Mouse (Mus musculus) frontal cortex, postnatal 36 days (tissue): Measurements from ENCODE around the gene Chchd5.

ENCODE experiments used
- DNase-seq, 2 experiments: peaks; one replicate each; pipeline ENCODE4 v3.0.0; 2022; ENCODE audit warnings: low spot score in 2 of 2

The Chchd5 gene

GRCm38 (mm10) chr2:129152751-129153150 is 23.3 kb downstream of the Chchd5 start:
- no peak for DNase-seq

GRCm38 (mm10) chr2:129164815-129165214 is 35.3 kb downstream of the Chchd5 start:
- DNase-seq, result no peak

DNA sequence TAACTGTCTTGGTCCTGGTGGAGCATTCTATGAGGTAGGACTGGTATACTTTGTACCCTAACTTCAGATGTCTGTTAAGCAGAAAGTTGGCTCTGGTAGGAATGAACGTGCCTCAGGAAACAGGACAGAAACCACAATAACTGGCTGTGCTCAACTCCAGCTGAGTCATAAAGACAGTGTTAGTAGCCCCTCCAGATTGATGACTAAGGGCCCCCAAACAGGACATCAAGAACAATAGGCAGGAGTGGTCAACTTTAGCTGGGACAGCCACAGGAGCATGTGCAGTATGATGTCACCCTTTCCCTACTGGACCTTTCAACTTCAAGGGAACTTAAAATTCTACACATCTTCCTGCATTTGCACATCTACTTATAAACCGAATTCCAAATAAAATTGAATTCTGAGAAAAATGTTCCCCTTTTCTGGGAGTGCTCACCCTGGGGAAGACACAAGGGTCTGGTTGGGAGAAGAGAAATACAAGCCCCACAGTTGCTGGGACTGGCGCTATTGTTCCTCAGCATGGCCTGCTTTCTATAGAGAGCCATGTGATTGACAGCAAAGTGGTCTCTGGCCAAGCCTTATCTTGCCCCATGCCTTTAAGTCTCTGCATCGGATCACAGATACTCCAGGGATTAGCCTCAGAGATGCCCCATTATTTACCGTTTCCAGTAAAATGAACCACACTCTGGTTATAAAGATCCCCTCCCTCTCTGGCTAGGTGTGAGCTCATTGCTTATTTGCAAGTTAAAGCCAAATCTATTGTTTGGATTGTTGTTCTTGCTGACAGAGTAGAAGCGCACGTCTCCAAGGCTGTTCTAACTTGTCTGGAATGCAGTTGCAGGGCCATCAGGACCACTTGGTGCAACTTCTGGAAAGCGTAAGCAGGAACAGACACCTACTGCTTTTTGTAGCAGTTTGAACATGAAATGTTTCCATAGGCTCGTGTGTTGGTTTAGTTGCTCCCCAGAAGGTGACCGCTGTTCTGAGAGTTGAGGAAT is 37.3 kb downstream of the Chchd5 start:
- DNase-seq, result no peak

- DNase-seq, result no peak
Observed at GRCm38 (mm10) chr2:129173386-129173785, 43.9 kb downstream of the Chchd5 start.

- peak; percentile 44 to 67 for DNase-seq
Observed at GRCm38 (mm10) chr2:129174474-129174873, 45.0 kb downstream of the Chchd5 start.

DNA sequence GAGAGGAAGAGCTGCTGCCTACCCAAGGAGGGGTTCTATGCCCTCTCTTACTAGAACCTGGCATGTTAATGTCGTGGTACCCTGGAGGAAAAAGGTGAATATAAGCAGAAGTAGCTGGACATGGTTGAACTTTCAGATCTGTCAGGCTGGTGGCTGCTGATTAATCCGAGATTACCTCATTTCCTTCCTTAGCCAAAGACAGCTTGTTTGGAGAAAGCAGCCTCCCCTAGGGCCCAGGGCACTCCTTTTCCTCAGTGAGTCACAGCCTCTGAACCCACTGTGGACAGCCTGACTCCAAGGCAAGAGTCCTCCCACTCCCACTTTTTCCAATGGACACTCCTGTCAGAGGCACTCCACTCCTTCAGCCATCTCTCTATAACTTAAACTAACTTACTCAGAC is 46.1 kb downstream of the Chchd5 start:
- no peak for DNase-seq

DNA sequence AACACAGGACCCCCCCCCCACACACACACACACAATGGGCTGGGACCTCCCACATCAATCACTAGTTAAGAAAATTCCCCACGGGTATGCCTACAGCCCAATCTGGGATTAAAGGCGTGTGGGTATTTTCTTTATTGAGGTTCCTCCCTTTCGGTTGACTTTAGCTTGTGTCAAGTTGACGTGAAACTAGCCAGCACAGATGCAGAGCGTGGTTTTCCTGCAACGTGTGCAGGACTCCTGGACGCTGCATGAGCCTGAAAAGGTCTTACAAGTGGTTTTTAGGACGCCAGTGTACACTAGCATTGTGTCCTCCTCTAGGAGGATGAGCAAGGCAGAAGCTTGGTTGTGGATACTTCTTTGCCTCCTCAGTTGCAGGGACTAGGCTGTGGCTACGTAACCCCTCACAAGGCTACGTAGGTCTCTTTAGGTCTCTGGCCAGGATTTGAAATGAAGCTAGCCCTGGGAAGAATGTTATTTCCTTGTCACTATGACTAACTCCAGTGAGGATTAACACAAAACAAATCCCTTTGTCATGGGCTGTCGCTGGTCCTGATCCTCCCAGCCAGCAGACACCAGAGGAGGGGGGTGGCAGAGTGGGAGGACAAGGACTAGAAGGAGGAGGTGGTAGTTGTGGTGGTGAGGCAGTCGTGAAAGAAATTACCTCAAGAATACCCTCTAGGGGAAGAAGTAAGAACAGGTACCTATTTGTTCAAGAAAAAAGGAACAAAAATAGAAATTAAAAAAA is 47.3 kb downstream of the Chchd5 start:
- no peak for DNase-seq

DNA sequence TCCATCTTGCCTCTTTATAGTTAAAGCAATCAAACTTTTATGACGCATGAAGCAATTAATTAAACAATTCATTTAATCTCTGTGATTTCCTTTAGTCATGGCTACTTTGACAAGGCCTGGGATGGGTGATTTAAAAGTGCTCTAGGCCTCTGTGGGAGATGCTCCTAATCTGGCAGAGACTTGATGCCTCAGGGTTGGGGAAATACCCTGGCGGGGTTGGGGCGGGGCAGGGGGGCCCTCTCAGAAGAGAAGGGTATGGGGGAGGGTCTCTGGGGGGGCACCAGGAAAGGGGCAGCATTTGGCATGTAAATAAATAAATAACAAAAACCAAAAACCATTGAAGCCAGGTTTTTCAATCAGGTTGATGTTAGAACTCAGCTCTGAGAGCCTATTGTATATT is 48.2 kb downstream of the Chchd5 start:
- no peak for DNase-seq

- DNase-seq, result no peak
Observed at GRCm38 (mm10) chr2:129178182-129178908, 48.8 kb downstream of the Chchd5 start.

DNA sequence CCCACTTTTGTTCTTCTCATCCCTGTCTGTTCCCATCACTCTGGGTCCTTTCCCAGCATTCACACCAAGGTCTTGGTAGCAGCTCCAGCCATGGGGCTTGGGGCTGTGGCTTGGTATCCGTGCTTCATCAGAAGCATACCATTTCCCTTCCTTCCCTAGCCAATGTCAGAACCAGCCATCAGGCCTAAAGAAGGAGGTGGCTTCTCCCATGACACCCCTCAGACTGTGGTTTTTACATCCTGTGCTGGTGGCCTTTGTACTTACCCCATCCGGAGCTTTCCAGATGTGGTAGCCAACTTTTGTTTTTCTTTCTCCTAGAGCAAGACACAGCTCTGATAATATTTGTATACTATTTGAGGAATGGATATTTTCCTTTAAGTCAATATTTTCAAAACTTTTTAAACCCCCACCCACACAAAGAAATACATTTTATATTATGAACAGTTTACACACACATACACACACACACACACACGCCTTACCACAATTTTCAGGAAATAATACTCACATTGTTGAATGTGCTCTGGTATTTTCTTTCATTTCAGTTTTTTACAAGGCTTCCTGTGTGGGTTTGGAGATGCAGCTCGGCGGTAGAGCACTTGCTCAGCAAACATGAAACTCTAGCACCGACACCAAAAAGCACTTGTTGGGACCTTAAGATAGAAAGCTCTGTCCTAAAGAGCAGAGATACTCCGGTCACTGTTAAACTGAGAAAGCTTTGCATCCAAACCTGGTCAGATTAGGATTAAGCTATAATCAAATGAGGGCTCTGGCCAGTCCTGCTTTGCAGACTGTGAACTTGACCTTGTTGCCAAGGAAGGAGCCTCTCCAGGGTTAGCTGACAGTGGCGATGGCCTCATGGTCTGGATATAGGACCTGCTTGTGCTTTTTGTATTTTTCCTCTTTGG is 50.7 kb downstream of the Chchd5 start:
- no peak for DNase-seq

GRCm38 (mm10) chr2:129181509-129181908 is 52.0 kb downstream of the Chchd5 start:
- no peak for DNase-seq

DNA sequence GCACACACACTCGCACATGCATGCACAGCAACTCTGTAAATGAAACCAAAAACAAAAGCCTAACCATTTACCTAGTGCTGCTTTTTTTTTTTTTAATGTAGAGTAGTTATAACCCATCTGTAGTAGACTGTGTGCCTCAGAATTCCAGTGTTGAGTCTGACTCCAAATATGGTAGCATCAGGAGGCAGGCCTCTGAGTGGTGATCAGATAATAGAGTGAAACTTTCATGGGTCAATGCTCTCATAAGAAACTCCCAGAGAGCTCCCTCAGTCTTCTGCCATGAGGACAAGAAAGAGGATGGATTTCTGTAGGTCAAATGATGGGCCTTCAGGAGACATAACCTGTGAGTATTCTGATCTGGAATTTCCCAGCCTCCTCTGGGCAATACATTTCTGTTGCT is 52.9 kb downstream of the Chchd5 start:
- DNase-seq, result no peak

GRCm38 (mm10) chr2:129183561-129184031 is 54.1 kb downstream of the Chchd5 start:
- peak; percentile 66 to 77 for DNase-seq
